ENCODE assay signal across 21 mouse cellular contexts in genomic region chr9:70219295-70219931, GRCm38 (mm10). TPM values are rescaled to one million over a fixed set of nuclear protein-coding genes. Genes with fewer than 3 reads are reported as not detected.
DNase-seq lines count a peak whose midpoint lies in the region; ATAC-seq and TF ChIP-seq lines count a peak whose summit lies in the region.
"Had no signal": no experiment of that assay in that cellular context is flagged by ENCODE, and none has a peak within 500 bp of the region (broad histone marks: within the 10 kb centered on the region; RNA-seq: fewer than 3 reads in every experiment).

No protein-coding gene starts in this region.

- dilution Hi-C loops in CH12.LX (cut with MboI; ENCODE audit: extremely low pct_ligation_motif_present, extremely low pct_unique_long_range_greater_than_20kb, low sequenced_read_pairs): no loop called here

- no peaks in the 10 kb centered on the region for H3K9me3 ChIP-seq in heart, embryonic 10.5 days
- H3K9me3 ChIP-seq in CH12.LX (replicated peaks; ENCODE audit: low read length): no peaks in the 10 kb centered on the region
- H3K9me3 ChIP-seq: embryonic facial prominence, embryonic 15.5 days; forebrain, embryonic 10.5 days; forebrain, embryonic 15.5 days; heart, embryonic 12.5 days; hindbrain, embryonic 15.5 days had no signal

- ATAC-seq in granulocyte monocyte progenitor cell, adult 5-6 weeks (replicated peaks; ENCODE audit: poor library complexity, severe bottlenecking): peak; percentile 52
- peak; percentile 39; the same call in 1 of the 2 replicates for ATAC-seq in megakaryocyte progenitor cell, adult 5-6 weeks (replicated peaks; ENCODE audit: poor library complexity)
- ATAC-seq: CD4-positive, CD25-positive, alpha-beta regulatory T cell, adult 4 months; forebrain, embryonic 15.5 days had no signal

- TF ChIP-seq POLR2A in CH12.LX (IDR thresholded peaks at IDR 0.05; ENCODE audit: low read depth, low read length): 0 out of 2 replicates have a peak, but pooled peaks have one; percentile 5

- H3K9ac ChIP-seq in CH12.LX (ENCODE audit: insufficient read depth, low read depth): no peak overlapping the region
- H3K9ac ChIP-seq: embryonic facial prominence, embryonic 15.5 days; forebrain, embryonic 15.5 days; heart, embryonic 12.5 days; hindbrain, embryonic 15.5 days had no signal

- no peak for TF ChIP-seq EP300 in CH12.LX (IDR thresholded peaks at IDR 0.05; ENCODE audit: low read length)

- H3K27me3 ChIP-seq in heart, embryonic 10.5 days (ENCODE audit: insufficient read depth, poor library complexity, severe bottlenecking): no peaks in the 10 kb centered on the region
- no peaks in the 10 kb centered on the region for H3K27me3 ChIP-seq in CH12.LX (replicated peaks)
- H3K27me3 ChIP-seq: embryonic facial prominence, embryonic 15.5 days; forebrain, embryonic 15.5 days; heart, embryonic 12.5 days; hindbrain, embryonic 15.5 days had no signal

- no peak for TF ChIP-seq RAD21 in CH12.LX (IDR thresholded peaks at IDR 0.05; ENCODE audit: low read depth, low read length)

- in situ Hi-C loops in CH12.LX (cut with MboI; ENCODE audit: low pct_ligation_motif_present, low pct_unique_long_range_greater_than_20kb, low sequenced_read_pairs): no loop called here

- H3K27ac ChIP-seq in heart, embryonic 10.5 days: peak overlapping the region; percentile 56; the same call in 1 of the 2 replicates
- H3K27ac ChIP-seq in CH12.LX (ENCODE audit: insufficient read depth, low read depth): no peak overlapping the region; the same call in 1 of the 2 replicates
- H3K27ac ChIP-seq: embryonic facial prominence, embryonic 15.5 days; forebrain, embryonic 10.5 days; forebrain, embryonic 15.5 days; heart, adult 2 months; hindbrain, embryonic 15.5 days had no signal

- H3K4me3 ChIP-seq in heart, embryonic 10.5 days: no peak overlapping the region
- H3K4me3 ChIP-seq in CH12.LX (replicated peaks in 1 of 3; ENCODE audit: low read depth in 2 of 3, low read length in 2 of 3, poor library complexity in 1 of 3): no peak overlapping the region
- H3K4me3 ChIP-seq: embryonic facial prominence, embryonic 15.5 days; erythroblast, embryonic 14.5 days; forebrain, embryonic 10.5 days; forebrain, embryonic 15.5 days; heart, adult 2 months; heart, embryonic 12.5 days; hindbrain, embryonic 15.5 days had no signal

- H3K36me3 ChIP-seq in heart, embryonic 10.5 days: no peaks in the 10 kb centered on the region
- peaks cover 5 to 71% of the 10 kb centered on the region in 2 experiments for H3K36me3 ChIP-seq in CH12.LX (replicated peaks in 1 of 2; ENCODE audit: control insufficient read depth in 1 of 2, insufficient read depth in 1 of 2, low read length in 1 of 2)
- H3K36me3 ChIP-seq: embryonic facial prominence, embryonic 15.5 days; forebrain, embryonic 10.5 days; forebrain, embryonic 15.5 days; heart, embryonic 12.5 days; hindbrain, embryonic 15.5 days had no signal

- H3K4me1 ChIP-seq in heart, embryonic 10.5 days: peaks cover 40% of the 10 kb centered on the region
- H3K4me1 ChIP-seq in CH12.LX (ENCODE audit: control insufficient read depth in 1 of 2, insufficient read depth in 2 of 2): peaks cover 23 to 98% of the 10 kb centered on the region in 2 experiments
- H3K4me1 ChIP-seq: forebrain, embryonic 15.5 days; hindbrain, embryonic 15.5 days had no signal

- no peak overlapping the region for H3K4me2 ChIP-seq in CH12.LX (ENCODE audit: insufficient read depth, low read depth, poor library complexity, severe bottlenecking)
- H3K4me2 ChIP-seq: embryonic facial prominence, embryonic 15.5 days; forebrain, embryonic 15.5 days; heart, embryonic 12.5 days; hindbrain, embryonic 15.5 days had no signal

- peaks cover 72% of the 10 kb centered on the region for H3K79me2 ChIP-seq in CH12.LX (replicated peaks; ENCODE audit: control insufficient read depth, extremely low read depth, insufficient read depth, poor library complexity, severe bottlenecking)

- 79% methylated on average over 6 of the region's 6 CpGs for WGBS in heart, embryonic 10.5 days

- TF ChIP-seq CTCF in CH12.LX (conservative IDR thresholded peaks at IDR 0.05 in 1 of 2, IDR thresholded peaks at IDR 0.05 in 1 of 2; ENCODE audit: low read depth in 2 of 2, low read length in 2 of 2): no peak

- no peak for DNase-seq in heart, embryonic 10.5 days (ENCODE audit: low spot score)
- no peak for DNase-seq in heart, postnatal 4 days
- DNase-seq in CH12.LX (ENCODE audit: extremely low read depth): no peak
- no peak for DNase-seq in thymus, postnatal 36 days
- no peak for DNase-seq in thymus, postnatal 10 days (ENCODE audit: low spot score in 2 of 2)
- DNase-seq: adrenal gland, adult 8-10 months; adrenal gland, postnatal 36 days; B cell, adult 2 months; cerebellum, adult 2 months; cerebellum, postnatal 10 days; embryo, embryonic 11 days; heart, adult 2 months had no signal

TF ChIP-seq in CH12.LX, 34 proteins besides CTCF, POLR2A, EP300 and RAD21:
- TF ChIP-seq PAX5 (IDR thresholded peaks at IDR 0.05; ENCODE audit: low read length) (no peak), ZNF384 (IDR thresholded peaks at IDR 0.05; ENCODE audit: low read depth, low read length) (no peak), ETS1 (conservative IDR thresholded peaks at IDR 0.05; ENCODE audit: low read depth, low read length) (no peak), CHD1 (IDR thresholded peaks at IDR 0.05; ENCODE audit: low read depth, low read length) (no peak), E2F4 (IDR thresholded peaks at IDR 0.05; ENCODE audit: insufficient replicate concordance, low read depth, low read length) (no peak), ZKSCAN1 (IDR thresholded peaks at IDR 0.05; ENCODE audit: borderline replicate concordance, low read depth, low read length) (no peak), NRF1 (IDR thresholded peaks at IDR 0.05; ENCODE audit: low read depth, low read length) (no peak), POLR2AphosphoS2 (IDR thresholded peaks at IDR 0.05; ENCODE audit: low read depth, low read length) (no peak), SMC3 (IDR thresholded peaks at IDR 0.05; ENCODE audit: low read depth, low read length) (no peak), USF1 (IDR thresholded peaks at IDR 0.05; ENCODE audit: low read depth, low read length) (no peak), BHLHE40 (IDR thresholded peaks at IDR 0.05; ENCODE audit: low read depth, low read length) (no peak), SIN3A (IDR thresholded peaks at IDR 0.05; ENCODE audit: low read length) (no peak), MAZ (IDR thresholded peaks at IDR 0.05; ENCODE audit: low read depth, low read length) (no peak), RCOR1 (conservative IDR thresholded peaks at IDR 0.05; ENCODE audit: low read depth, low read length) (no peak)

RNA-seq across cellular contexts. Expression of gene Myo1e, which starts 12.3 kb away (rescaled TPM):
- polyA plus RNA-seq in heart, embryonic 10.5 days (2016; fragmentation: Nextera tagmentation; extraction: Ambion mirVana): 13.3 and 14.4 TPM in 2 replicates
- total RNA-seq in heart, postnatal 4 days (2021): 10 to 100 TPM; 23.6 to 27.6 TPM
- 97.6 and 98.7 TPM in 2 replicates for total RNA-seq in CH12.LX (2012; rRNA removed)
- 82.3 and 88.5 TPM in 2 replicates for total RNA-seq in CH12.LX (2014; rRNA removed)
- polyA plus RNA-seq in CH12.LX (2012; ENCODE audit: insufficient read length, low read depth): 186 and 188 TPM in 2 replicates
- 0.94 TPM in 1 of 2 replicates, not detected in the other for total RNA-seq in granulocyte monocyte progenitor cell, adult 5-6 weeks (2014; fragmentation: Nextera tagmentation)
- total RNA-seq in granulocyte monocyte progenitor cell, adult 5-6 weeks (2017): 0.17 and 0.21 TPM in 2 replicates
- total RNA-seq in megakaryocyte progenitor cell, adult 5-6 weeks (2015): 0.10 TPM in 1 of 2 replicates, not detected in the other
- total RNA-seq in megakaryocyte progenitor cell, adult 5-6 weeks (2017): 0.03 TPM in 1 of 2 replicates, not detected in the other

Comparison
In these comparisons a context has a peak if more than half of its experiments do, and no peak if none do; other contexts are left out.
1. RNA of gene Myo1e, which starts 12.3 kb away (total RNA-seq): 82.3 to 98.7 TPM in CH12.LX and 23.6 to 27.6 TPM in heart, postnatal 4 days; 0.17 to 0.94 TPM in granulocyte monocyte progenitor cell, adult 5-6 weeks and 0.03 to 0.10 TPM in megakaryocyte progenitor cell, adult 5-6 weeks; every median in the first group is over 10 times any median in the second.